Mouse (Mus musculus) ES-Bruce4 (cell line): Measurements from ENCODE around the gene Mog. TPM values are rescaled to one million over a fixed set of nuclear protein-coding genes. Genes with fewer than 3 reads are reported as not detected.

Source experiments
- H3K27ac ChIP-seq: 2 replicates; pipeline ENCODE4 v1.5.1; 2012; ENCODE audit warnings: low read length, inconsistent platforms; ENCODE audit not compliant: insufficient read depth
- H3K27me3 ChIP-seq: 2 replicates; pipeline ENCODE4 v1.6.1; 2012; ENCODE audit warnings: mild to moderate bottlenecking, low read length, inconsistent platforms; ENCODE audit not compliant: control insufficient read depth, poor library complexity, insufficient read depth, severe bottlenecking
- H3K36me3 ChIP-seq: 2 replicates; pipeline ENCODE4 v1.6.1; 2012; ENCODE audit warnings: inconsistent platforms, mild to moderate bottlenecking, low read length, moderate library complexity; ENCODE audit not compliant: control insufficient read depth, poor library complexity, insufficient read depth, severe bottlenecking
- H3K4me1 ChIP-seq: one replicate; pipeline ENCODE4 v1.8.1; 2011; ENCODE audit warnings: low read length; ENCODE audit not compliant: control insufficient read depth, insufficient read depth
- H3K4me3 ChIP-seq: 2 replicates; pipeline ENCODE4 v1.5.1; 2011; ENCODE audit warnings: low read depth, mild to moderate bottlenecking, low read length
- H3K9ac ChIP-seq: 2 replicates; pipeline ENCODE4 v1.6.1; 2012; ENCODE audit warnings: low read depth, mild to moderate bottlenecking, inconsistent platforms; ENCODE audit not compliant: poor library complexity, severe bottlenecking
- H3K9me3 ChIP-seq: replicated peaks from 2 replicates; pipeline ENCODE4 v1.6.1; 2012; ENCODE audit warnings: mild to moderate bottlenecking, low read length, inconsistent platforms; ENCODE audit not compliant: control insufficient read depth, poor library complexity, insufficient read depth, severe bottlenecking
- CTCF ChIP-seq: IDR thresholded peaks from one replicate; pipeline ENCODE4 v1.8.1; 2011; ENCODE audit warnings: low read depth, low read length
- EP300 ChIP-seq: IDR thresholded peaks from 2 replicates; pipeline ENCODE4 v1.6.1; 2011; ENCODE audit warnings: low read depth, low read length; ENCODE audit not compliant: insufficient read depth
- POLR2A ChIP-seq: IDR thresholded peaks from one replicate; pipeline ENCODE4 v1.8.1; 2011; ENCODE audit warnings: low read length; ENCODE audit not compliant: insufficient read depth
- polyA plus RNA-seq: library from polyadenylated mRNA; stranded (reverse); fragments of >200 nt; gene quantifications from 2 replicates; pipeline ENCODE4 v1.2.4, GENCODE M21; 2011; ENCODE audit warnings: low read depth; ENCODE audit not compliant: missing spikeins, insufficient read depth, insufficient read length

Mog gene
- polyA plus RNA-seq, 1 experiment = not detected

DNA sequence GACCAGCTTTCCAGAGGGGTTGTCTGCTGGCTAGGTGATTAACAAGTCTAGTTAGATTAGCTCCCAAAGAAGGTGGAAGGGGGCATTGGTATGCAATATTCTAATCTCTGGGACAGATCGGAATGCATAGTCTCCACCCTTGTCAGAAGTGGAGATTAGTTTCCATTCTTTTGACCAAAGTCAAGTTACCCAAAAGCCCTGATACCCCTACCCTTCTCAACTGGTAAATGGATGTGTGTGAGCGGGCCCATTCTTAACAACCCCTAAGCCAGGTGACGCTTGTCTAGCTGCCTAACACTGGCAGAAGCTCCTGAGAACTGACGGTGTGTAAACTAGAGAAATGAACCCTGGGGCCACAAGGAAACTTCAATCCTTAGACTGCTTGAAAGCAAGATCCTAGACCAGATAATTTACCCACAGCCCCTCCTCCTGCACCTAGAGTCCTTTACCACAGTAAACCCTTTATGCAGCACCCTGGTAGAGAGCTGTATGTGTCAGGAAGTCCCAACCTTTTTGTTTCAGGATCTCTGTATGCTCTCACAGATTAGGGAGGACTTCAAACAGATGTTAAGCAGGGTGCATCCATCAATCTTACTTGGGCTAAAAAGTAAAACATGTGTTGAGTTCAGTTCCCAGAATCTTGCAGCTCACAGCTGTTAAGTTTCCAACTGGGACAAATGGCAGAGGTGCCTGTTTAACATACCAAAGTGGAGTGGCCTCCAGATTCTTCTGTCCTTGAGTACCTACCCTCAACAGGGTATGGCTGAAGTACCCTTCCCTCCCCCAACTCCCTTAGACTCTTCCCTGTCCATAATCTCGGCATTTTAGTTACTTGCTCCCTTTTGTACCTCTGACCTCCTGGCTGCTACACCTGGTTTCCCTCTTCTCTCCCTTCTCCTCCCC lies 40.7 kb downstream of the Mog start:
- no peak for TF ChIP-seq POLR2A
- TF ChIP-seq EP300 = peak; percentile 65
- TF ChIP-seq CTCF = no peak
- Histone ChIP-seq H3K36me3 (no peaks in the 10 kb centered on the region; the same call in 1 of the 2 replicates), H3K27me3 (no peaks in the 10 kb centered on the region), H3K4me1 (peaks cover 14% of the 10 kb centered on the region), H3K27ac (peak overlapping the region; percentile 99), H3K4me3 (0 out of 2 replicates have a peak overlapping the region, but pooled peaks have one; percentile 25), H3K9ac (peak overlapping the region; percentile 40; the same call in 1 of the 2 replicates), H3K9me3 (no peaks in the 10 kb centered on the region)

DNA sequence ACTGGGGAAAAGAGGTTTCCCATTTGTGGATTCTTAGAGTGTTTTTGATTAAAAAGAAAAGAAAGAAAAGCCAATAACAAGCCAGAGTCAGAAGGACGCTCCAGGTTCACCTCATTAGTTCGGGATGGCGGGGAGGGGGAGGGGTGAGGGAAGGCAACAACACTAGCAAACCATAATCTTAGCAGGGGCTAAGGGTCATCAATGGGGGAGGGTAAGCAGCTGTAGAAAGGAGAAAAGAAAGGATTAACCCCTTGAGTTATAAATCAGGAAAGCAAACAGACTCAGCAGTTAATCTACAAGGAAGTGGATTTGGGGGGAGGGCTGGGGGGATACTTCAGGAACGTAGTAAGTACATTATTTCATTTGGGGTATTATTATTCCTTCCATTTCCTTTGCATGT lies 41.4 kb downstream of the Mog start:
- TF ChIP-seq POLR2A = no peak
- TF ChIP-seq CTCF = no peak
- no peak for TF ChIP-seq EP300
- H3K27ac ChIP-seq = peak overlapping the region; percentile 99
- no peaks in the 10 kb centered on the region for H3K27me3 ChIP-seq
- no peak overlapping the region for H3K4me3 ChIP-seq
- peak overlapping the region; percentile 68 for H3K9ac ChIP-seq
- no peaks in the 10 kb centered on the region for H3K9me3 ChIP-seq
- no peaks in the 10 kb centered on the region; the same call in 1 of the 2 replicates for H3K36me3 ChIP-seq
- H3K4me1 ChIP-seq = peaks cover 14% of the 10 kb centered on the region

DNA sequence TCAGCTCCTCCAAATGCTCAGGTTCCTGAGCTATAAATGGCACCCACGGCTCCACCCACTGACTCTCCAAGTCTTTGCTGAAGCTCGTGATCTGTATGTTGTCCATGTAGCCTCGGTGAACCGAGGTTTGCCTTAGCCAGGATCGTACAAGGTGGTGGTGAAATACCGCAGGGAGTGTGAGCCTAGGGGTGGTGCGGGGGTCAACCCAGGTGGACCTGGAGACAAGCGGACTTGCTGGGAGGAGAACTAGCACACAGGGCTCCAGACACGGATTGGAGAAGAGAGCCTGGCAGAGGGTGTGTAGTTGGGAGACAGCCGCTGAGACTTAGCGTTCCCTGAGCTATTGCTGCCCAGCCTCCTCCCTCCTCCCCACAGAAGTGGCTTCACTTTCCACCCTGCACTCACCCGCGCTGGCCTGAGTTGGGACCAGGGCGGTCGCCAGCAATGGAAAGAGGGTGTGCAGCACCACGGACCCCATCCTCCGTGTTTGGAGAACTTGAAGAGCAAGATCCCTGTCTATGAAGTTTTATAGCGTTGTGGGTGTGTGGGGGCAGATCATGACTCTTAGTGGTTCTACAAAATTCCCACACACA lies 41.9 kb downstream of the Mog start, which contains the start of gene 2410137M14Rik:
2410137M14Rik (minus strand) TSS at position 17 of the 593 bp plus-strand sequence.
- Histone ChIP-seq H3K9ac (peak within 1 kb of the TSS; percentile 68), H3K4me3 (peak within 1 kb of the TSS; percentile 48), H3K9me3 (no peaks in the 10 kb centered on the region), H3K27ac (peak within 1 kb of the TSS; percentile 99), H3K4me1 (peaks cover 11% of the 10 kb centered on the region), H3K27me3 (no peaks in the 10 kb centered on the region), H3K36me3 (no peaks in the 10 kb centered on the region; the same call in 1 of the 2 replicates)
- TF ChIP-seq POLR2A (no peak), CTCF (no peak), EP300 (no peak)

DNA sequence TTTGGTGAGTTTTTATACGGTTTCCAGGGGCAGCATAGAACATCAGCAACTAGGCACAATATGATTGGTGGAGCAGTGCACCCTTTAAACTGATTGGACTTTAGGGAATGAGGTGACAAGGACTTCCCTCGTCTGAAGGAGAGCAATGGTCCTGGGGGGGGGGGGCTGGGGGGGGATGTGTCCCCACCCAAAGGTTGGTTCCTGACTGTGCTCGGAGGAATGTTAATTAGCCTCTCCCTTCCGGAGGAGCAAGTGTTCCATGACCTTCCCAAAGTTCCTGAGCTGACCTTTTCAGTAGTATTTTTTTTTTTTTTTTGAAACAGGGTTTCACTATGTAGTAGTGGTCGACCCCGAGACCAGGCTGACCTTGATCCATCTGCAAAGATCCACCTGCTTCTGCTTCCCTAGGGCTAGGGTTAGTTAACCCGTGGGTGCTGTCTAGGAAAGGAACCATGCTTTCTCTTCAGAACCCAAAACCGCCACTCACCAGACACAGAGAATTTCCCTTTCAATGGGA lies 49.9 kb downstream of the Mog start:
- Histone ChIP-seq H3K27me3 (no peaks in the 10 kb centered on the region), H3K4me3 (no peak overlapping the region), H3K9me3 (no peaks in the 10 kb centered on the region), H3K9ac (peak overlapping the region; percentile 79), H3K4me1 (peaks cover 8% of the 10 kb centered on the region), H3K27ac (peak overlapping the region; percentile 99), H3K36me3 (peaks cover 7% of the 10 kb centered on the region)
- TF ChIP-seq CTCF = no peak
- peak; percentile 96 for TF ChIP-seq EP300
- no peak for TF ChIP-seq POLR2A

DNA sequence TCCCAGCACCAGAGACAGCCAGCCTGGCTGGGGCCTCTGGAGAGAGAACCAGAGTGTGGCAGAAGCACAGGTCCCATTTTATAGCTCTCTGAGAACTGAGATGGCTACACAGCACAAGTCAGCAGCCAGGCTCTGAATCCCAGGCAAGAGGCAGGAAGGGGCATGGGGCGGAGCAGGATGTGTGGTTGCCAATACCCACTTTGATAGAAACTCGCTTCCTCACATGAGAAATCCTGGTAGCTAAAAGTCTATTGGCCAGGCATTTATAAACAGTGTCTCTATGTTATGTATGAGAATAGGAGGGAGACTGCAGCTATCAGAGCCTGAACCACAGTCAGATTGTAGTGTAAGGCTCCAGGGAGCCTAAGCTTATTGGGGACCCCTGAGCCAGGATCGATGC lies 50.4 kb downstream of the Mog start:
- Histone ChIP-seq H3K9ac (peak overlapping the region; percentile 74), H3K36me3 (peaks cover 9% of the 10 kb centered on the region), H3K27ac (peak overlapping the region; percentile 99), H3K4me1 (peaks cover 6% of the 10 kb centered on the region), H3K27me3 (no peaks in the 10 kb centered on the region), H3K9me3 (no peaks in the 10 kb centered on the region), H3K4me3 (no peak overlapping the region)
- TF ChIP-seq POLR2A (peak; percentile 43), CTCF (no peak), EP300 (no peak)
